Mouse (Mus musculus) thymus, adult 2 months (tissue): Measurements from ENCODE around the gene Slc2a9. TPM values are rescaled to one million over a fixed set of nuclear protein-coding genes. Genes with fewer than 3 reads are reported as not detected.

Source experiments
- DNase-seq: peaks from one replicate; pipeline ENCODE4 v3.0.0; 2021
- H3K27ac ChIP-seq: fragments of 200-500 bp; 2 replicates; pipeline ENCODE4 v1.5.1; 2012; ENCODE audit warnings: low read length, control low read depth; ENCODE audit not compliant: control insufficient read depth, insufficient read depth
- H3K27me3 ChIP-seq: fragments of 200-500 bp; 2 replicates; pipeline ENCODE4 v1.6.1; 2012; ENCODE audit warnings: mild to moderate bottlenecking, low read length, moderate library complexity, mixed read lengths; ENCODE audit not compliant: control insufficient read depth, insufficient read depth
- H3K36me3 ChIP-seq: fragments of 200-500 bp; 2 replicates; pipeline ENCODE4 v1.6.1; 2012; ENCODE audit warnings: mild to moderate bottlenecking, low read length, moderate library complexity; ENCODE audit not compliant: control insufficient read depth, insufficient read depth
- H3K4me1 ChIP-seq: fragments of 200-500 bp; replicated peaks from 2 replicates; pipeline ENCODE4 v1.6.1; 2012; ENCODE audit warnings: low read length; ENCODE audit not compliant: control insufficient read depth, insufficient read depth
- H3K4me3 ChIP-seq: fragments of 200-500 bp; 2 replicates; pipeline ENCODE4 v1.5.1; 2012; ENCODE audit warnings: mild to moderate bottlenecking, low read length, control low read depth, moderate library complexity; ENCODE audit not compliant: control insufficient read depth, insufficient read depth
- CTCF ChIP-seq: fragments of 200-500 bp; IDR thresholded peaks from 2 replicates; pipeline ENCODE4 v1.5.1; 2012; ENCODE audit warnings: mild to moderate bottlenecking, control low read depth, low read length, moderate library complexity, borderline replicate concordance; ENCODE audit not compliant: control insufficient read depth, poor library complexity, insufficient read depth; ENCODE audit errors: extremely low read depth
- POLR2A ChIP-seq: fragments of 200-500 bp; IDR thresholded peaks from 2 replicates; pipeline ENCODE4 v1.6.1; 2012; ENCODE audit warnings: mild to moderate bottlenecking, low read length, control low read depth, moderate library complexity; ENCODE audit not compliant: control insufficient read depth, poor library complexity, insufficient read depth; ENCODE audit errors: extremely low read depth
- WGBS: fragments of 180-500 bp; shearing (Covaris S2); methylation state at CpG from one replicate; pipeline ENCODE4 v1.1.7; 2018; 5-methylcytosine and 5-hydroxymethylcytosine counted together
- polyA plus RNA-seq: library from polyadenylated mRNA; depleted of rRNA; stranded (reverse); fragments of >200 nt; gene quantifications from 2 replicates; pipeline ENCODE4 v1.2.3, GENCODE M21; 2012; rRNA removed

Slc2a9 gene
- 6.5 and 9.0 TPM in 2 replicates for polyA plus RNA-seq

DNA sequence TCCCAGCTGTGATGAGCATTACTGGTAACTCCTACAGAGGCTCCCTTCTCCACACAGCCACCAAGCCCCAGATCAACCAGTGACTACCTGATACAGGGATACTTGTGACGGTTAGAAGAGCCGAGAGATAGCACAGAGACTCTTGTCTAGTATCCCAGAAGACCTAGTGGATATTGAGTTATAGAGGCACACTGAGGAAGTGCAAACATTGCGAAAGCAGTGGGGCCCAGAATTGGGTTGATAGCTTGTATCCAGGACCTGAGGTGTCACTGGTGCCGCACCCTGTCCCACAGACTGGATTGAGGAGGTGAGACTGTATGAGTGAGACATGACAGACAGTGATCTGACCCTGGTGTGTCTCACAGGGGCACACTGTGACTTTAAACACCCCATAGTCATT lies at the start of gene Slc2a9:
Gene Slc2a9, minus strand, starts transcription at position 152 of the 400 bp plus-strand sequence.
- WGBS = 97% methylated on average over 4 of the region's 4 CpGs
- TF ChIP-seq POLR2A (no peak), CTCF (no peak)
- no peak for DNase-seq
- Histone ChIP-seq H3K4me3 (no peak within 1 kb of the TSS), H3K4me1 (no peaks in the 10 kb centered on the region), H3K27ac (no peak within 1 kb of the TSS), H3K36me3 (no peaks in the 10 kb centered on the region), H3K27me3 (no peaks in the 10 kb centered on the region)

DNA sequence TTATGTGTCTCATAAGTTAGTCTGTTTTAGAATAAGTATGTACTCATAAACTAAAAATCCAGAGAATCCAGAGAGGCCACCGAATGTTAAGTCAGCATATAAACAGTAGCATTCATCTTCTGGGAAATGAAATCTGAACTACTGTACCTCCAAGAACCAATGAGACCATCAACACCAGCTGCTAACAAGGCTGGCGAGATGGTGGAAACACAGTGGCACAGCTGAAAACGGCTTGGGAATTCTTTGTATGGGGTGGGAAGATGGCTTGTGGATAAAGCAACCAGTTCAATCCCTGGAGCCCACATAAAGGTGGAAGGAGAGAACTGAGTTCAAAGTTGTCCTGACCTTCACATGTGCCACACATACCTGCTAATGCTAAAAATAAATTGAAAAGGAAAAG lies 49.7 kb upstream of the Slc2a9 start:
- H3K4me3 ChIP-seq = no peak overlapping the region
- no peaks in the 10 kb centered on the region; the same call in 1 of the 2 replicates for H3K4me1 ChIP-seq
- no peak for TF ChIP-seq CTCF
- no peak for TF ChIP-seq POLR2A
- no peak overlapping the region for H3K27ac ChIP-seq
- 95% methylated on average over 3 of the region's 3 CpGs for WGBS
- no peak for DNase-seq
- peaks cover 64% of the 10 kb centered on the region for H3K36me3 ChIP-seq
- no peaks in the 10 kb centered on the region for H3K27me3 ChIP-seq

DNA sequence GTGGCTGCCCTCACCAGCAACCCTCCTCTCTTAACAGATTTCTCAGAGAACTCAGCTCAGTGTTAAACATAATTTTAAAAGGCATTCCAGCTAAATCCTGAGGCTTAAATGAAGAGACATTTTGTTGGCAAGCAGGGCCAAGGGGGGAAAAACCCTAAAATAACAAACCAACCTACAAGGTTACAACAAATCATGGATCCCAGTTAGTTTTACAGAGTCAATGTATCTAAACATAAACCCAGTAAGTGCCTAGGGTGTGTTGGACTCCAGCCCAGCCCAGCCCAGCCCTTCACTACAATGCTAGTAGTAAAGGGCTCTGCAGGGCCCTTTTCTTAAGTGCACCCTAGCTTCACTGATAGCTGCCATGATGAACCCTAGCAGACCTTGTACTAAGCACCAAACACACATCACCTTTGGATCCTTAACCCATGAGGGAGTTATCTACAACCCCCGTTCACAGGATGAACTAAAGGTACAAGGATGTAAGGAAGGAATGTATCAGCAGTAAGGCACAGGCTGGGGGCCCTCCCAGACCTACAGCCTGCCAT lies 47.4 kb upstream of the Slc2a9 start:
- H3K36me3 ChIP-seq = peaks cover 80% of the 10 kb centered on the region
- H3K27ac ChIP-seq = no peak overlapping the region
- H3K4me3 ChIP-seq = no peak overlapping the region
- TF ChIP-seq POLR2A (no peak), CTCF (no peak)
- no peak for DNase-seq
- H3K4me1 ChIP-seq = no peaks in the 10 kb centered on the region; the same call in 1 of the 2 replicates
- H3K27me3 ChIP-seq = no peaks in the 10 kb centered on the region
- WGBS = 91% methylated on average over 1 of the region's 1 CpGs

DNA sequence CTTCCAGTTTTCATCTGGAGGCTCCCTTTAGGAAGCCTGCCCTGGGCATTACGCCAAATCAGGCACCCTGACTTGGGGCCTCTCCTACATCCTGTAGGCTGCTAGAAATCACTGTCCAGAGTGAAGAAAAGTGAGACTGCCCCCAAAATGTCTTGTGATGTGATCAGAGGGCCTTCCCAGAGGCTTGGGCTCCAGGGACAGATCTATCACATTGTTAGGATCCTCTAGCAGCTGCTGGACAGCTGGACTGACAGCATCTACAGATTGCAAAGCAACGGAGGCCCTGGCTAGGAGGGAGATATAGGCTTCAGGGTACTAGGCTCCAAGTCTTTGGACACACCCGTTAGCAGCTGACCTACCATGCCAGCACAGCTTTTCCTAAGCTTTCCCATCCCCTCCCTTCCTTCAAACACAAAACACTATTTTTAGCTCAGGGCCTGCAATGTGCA lies 46.5 kb upstream of the Slc2a9 start:
- 95% methylated on average over 3 of the region's 3 CpGs for WGBS
- H3K4me1 ChIP-seq = no peaks in the 10 kb centered on the region; the same call in 1 of the 2 replicates
- H3K4me3 ChIP-seq = no peak overlapping the region

DNA sequence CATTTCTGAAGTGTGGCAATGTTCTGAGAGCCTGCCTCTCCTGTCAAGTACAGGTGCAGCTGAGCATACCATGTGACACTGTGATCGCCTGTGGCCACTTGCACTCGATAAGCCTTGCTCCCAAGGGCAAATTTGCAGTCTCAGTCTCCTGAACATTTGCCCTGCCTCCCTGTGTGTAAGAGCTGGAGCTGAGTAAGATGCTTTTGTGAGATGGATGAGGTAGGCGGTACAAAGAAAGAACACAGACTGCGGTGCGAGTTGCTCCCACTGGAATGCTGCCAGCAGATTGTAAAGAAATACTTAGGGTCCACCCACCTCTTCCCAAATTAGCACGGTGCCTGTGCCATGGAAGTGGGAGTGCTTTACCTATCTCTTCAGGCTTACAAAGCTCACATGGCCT lies 44.4 kb upstream of the Slc2a9 start:
- TF ChIP-seq CTCF (no peak), POLR2A (no peak)
- WGBS = 96% methylated on average over 6 of the region's 6 CpGs
- DNase-seq = no peak

More for the DNA sequence above, 46.5 kb upstream of the Slc2a9 start:
- Histone ChIP-seq H3K27ac (no peak overlapping the region), H3K36me3 (peaks cover 86% of the 10 kb centered on the region), H3K27me3 (no peaks in the 10 kb centered on the region)
- TF ChIP-seq CTCF (no peak), POLR2A (no peak)
- no peak for DNase-seq

DNA sequence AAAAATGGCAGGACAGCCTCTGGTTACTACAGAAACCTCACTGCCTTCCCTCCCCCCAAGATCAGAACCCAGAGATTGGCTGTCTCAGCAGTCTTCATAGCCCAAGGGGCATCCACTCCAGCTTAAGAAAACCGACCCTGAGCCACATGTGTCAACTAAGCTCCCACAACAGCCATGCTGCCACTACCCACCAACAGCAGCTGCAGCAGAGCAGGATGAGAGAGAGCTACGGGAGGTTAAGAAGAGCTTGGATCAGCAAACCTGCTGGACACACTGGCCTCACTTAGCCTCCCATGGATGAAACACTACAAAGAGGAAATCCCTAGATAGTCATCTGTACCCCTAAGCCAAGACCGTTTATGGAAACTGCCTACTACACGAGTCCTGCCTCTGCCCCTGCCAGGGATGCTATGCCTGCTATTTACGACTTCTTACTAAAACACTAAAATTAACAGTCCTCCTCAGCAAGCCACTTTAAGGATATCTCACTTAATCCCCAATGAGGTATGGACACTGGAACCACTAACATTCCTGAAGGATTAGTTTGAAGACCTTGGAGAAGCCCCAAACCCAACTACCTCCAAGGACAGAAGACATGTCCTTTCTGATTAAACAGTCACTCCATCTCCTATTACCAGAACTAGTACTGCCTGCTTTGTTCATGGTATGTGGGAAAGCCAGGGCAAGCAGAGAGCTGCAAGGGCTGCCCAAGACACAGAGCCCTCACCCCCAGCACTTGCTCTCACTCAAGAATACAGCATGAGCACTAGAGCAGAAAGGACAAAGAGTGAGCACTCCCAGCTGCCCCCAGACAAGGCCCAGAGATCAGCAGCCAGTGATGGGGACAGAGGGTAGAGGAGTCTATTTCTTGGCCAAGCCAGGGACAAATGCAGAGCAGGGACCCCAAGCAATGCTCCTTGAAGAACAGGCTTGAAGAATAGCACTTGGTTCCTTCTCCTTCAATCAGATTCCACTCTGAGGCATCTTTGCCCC lies 41.8 kb upstream of the Slc2a9 start:
- 89% methylated on average over 5 of the region's 5 CpGs for WGBS
- Histone ChIP-seq H3K36me3 (peaks cover 97% of the 10 kb centered on the region), H3K4me3 (no peak overlapping the region), H3K27me3 (no peaks in the 10 kb centered on the region), H3K4me1 (no peaks in the 10 kb centered on the region), H3K27ac (no peak overlapping the region)
- TF ChIP-seq POLR2A (no peak), CTCF (no peak)
- DNase-seq = no peak

More for the DNA sequence above, 44.4 kb upstream of the Slc2a9 start:
- Histone ChIP-seq H3K27me3 (no peaks in the 10 kb centered on the region), H3K36me3 (peaks cover 96% of the 10 kb centered on the region), H3K4me1 (no peaks in the 10 kb centered on the region), H3K4me3 (no peak overlapping the region), H3K27ac (no peak overlapping the region)
